Mouse (Mus musculus) left cerebral cortex, adult 6 months (tissue): Measurements from ENCODE around the gene Slc25a31. TPM values are rescaled to one million over a fixed set of nuclear protein-coding genes. Genes with fewer than 3 reads are reported as not detected.

Source experiments
- long read RNA-seq, 2 experiments: library from polyadenylated mRNA; unstranded; transcript quantifications; one replicate each; pipeline ENCODE4 v2.0.0; 2019 to 2020
- polyA plus RNA-seq: library from polyadenylated mRNA; unstranded; fragments of <200 nt; fragmentation: Nextera tagmentation; gene quantifications from 2 replicates; pipeline ENCODE4 v1.2.3, GENCODE M21; 2021

Gene Slc25a31
- 0.10 TPM in 1 of 2 replicates, not detected in the other for polyA plus RNA-seq
- long read RNA-seq, experiment 1: 0 reads
- long read RNA-seq, experiment 2: 0 reads

GRCm38 (mm10) chr3:40708655-40709054 is at the start of gene Slc25a31:
Gene Slc25a31, plus strand, starts transcription at chr3:40708855.

DNA sequence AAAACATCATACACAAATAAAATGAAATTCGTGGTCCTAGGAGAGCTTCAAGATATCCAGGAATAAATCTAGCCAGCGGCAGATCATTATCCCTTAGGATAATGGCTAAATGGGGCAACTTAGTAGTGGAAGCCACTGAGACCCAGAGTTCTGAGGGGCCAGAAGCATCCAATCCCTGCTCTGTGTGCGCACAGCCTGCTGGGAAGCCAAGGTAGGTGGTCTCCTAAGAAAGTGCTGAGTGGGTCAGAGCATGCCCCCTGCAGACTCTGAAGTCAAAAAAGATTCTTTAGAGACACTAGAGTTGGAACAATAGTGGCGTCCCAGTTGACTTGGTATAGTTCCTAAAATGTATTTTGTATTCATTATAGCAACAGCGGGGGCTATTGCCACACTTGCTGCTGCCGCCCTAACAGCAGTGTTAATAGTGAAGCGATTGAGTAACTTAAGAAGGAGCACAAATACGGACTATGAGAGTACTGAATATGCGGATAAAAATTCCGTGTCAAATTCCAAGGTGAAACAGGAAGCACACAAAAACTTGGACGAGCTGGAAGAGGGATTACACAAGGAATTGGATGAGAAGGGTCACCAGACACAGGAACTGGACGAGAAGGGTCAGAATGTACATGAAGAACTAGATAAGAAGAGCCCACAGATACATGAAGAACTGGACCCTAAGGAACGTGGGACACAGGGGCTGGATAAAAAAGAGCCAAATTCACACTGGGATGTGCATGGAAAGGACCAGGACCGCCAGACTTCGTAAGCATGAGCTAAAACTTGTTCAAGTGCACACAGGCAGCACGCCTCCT is 35.6 kb downstream of the Slc25a31 start, which contains the start of gene Hspa4l:
TSS of gene Hspa4l (plus strand) at position 472 of the 812 bp plus-strand sequence.

Other genes starting within 250 kb of the Slc25a31 start
- 2.0 and 2.3 TPM in 2 replicates for gene Intu, start 177.6 kb upstream of the Slc25a31 start, polyA plus RNA-seq
- 58.4 and 69.2 TPM in 2 replicates for gene Hspa4l, start 35.6 kb downstream of the Slc25a31 start, polyA plus RNA-seq
- gene Plk4, start 91.2 kb downstream of the Slc25a31 start, polyA plus RNA-seq: 2.6 and 4.1 TPM in 2 replicates
- 11.8 and 13.5 TPM in 2 replicates for gene Mfsd8, start 138.0 kb downstream of the Slc25a31 start, polyA plus RNA-seq
- gene Abhd18, start 138.1 kb downstream of the Slc25a31 start, polyA plus RNA-seq: 16.7 and 19.2 TPM in 2 replicates
- gene 1700034I23Rik, start 193.7 kb downstream of the Slc25a31 start, polyA plus RNA-seq: not detected in 2 replicates
- 4.3 and 6.1 TPM in 2 replicates for gene Larp1b, start 241.0 kb downstream of the Slc25a31 start, polyA plus RNA-seq